Mouse (Mus musculus): ENCODE results near the gene Bcorl1.

GRCm38 (mm10) chrX:48456956-48457355, 115.8 kb downstream of the Bcorl1 start:
- TF ChIP-seq CTCF (IDR thresholded peaks at IDR 0.05; ENCODE audit: borderline replicate concordance, insufficient read depth, low read depth, low read length) (no peak), POLR2A (IDR thresholded peaks at IDR 0.05; ENCODE audit: borderline replicate concordance, insufficient read depth, low read length) (no peak)
